Mouse (Mus musculus): ENCODE data around the gene Akap17b.
"Not testable (repeated sequence)": the region's sequence is repeated elsewhere in the genome, so short reads cannot be mapped to it uniquely, and the experiment has no call there.

- TF ChIP-seq USF1 (IDR thresholded peaks at IDR 0.05; ENCODE audit: low read depth); MYOD1 (IDR thresholded peaks at IDR 0.05; ENCODE audit: control insufficient read depth, insufficient read length, low read depth): not testable (repeated sequence)
Observed at GRCm38 (mm10) chrX:36596483-36597120, 48.6 kb downstream of the Akap17b start.
